Mouse (Mus musculus): ENCODE measurements at regions not wholly inside any gene's neighbourhood (a gene's known extent, or its start where the extent isn't known, plus 50 kb on each side); places are given as distances from the start of the nearest gene placed in this dataset.
"Not testable (repeated sequence)": the region's sequence is repeated elsewhere in the genome, so short reads cannot be mapped to it uniquely, and the experiment has no call there.

GRCm38 (mm10) chr2:78606388-78606787 is 261.5 kb upstream of the Ube2e3 start:
- DNase-seq (ENCODE audit: low spot score in 2 of 2) = peak; percentile 14 to 20

GRCm38 (mm10) chr2:78600753-78601152 is 267.2 kb upstream of the Ube2e3 start:
- no peak for DNase-seq (ENCODE audit: low spot score in 2 of 2)

- no peak for DNase-seq (ENCODE audit: low spot score in 2 of 2)
Observed at GRCm38 (mm10) chr2:78598039-78598438, 269.9 kb upstream of the Ube2e3 start.

- DNase-seq (ENCODE audit: low spot score in 2 of 2) = no peak
Observed at GRCm38 (mm10) chr2:78596251-78596650, 271.7 kb upstream of the Ube2e3 start.

GRCm38 (mm10) chr2:78580013-78580412 is 287.9 kb upstream of the Ube2e3 start:
- DNase-seq (ENCODE audit: low spot score in 2 of 2) = no peak

- no peak for DNase-seq (ENCODE audit: low spot score in 2 of 2)
Observed at GRCm38 (mm10) chr2:78572492-78572891, 295.4 kb upstream of the Ube2e3 start.

- no peak for DNase-seq (ENCODE audit: low spot score in 2 of 2)
Observed at GRCm38 (mm10) chr2:78558128-78558527, 309.8 kb upstream of the Ube2e3 start.

GRCm38 (mm10) chr2:78551085-78551484 is 316.8 kb upstream of the Ube2e3 start:
- no peak for DNase-seq (ENCODE audit: low spot score in 2 of 2)

GRCm38 (mm10) chr2:78548683-78549467 is 319.0 kb upstream of the Ube2e3 start:
- DNase-seq (ENCODE audit: low spot score in 2 of 2) = no peak

GRCm38 (mm10) chr2:78547286-78547685 is 320.6 kb upstream of the Ube2e3 start:
- DNase-seq (ENCODE audit: low spot score in 2 of 2) = no peak

- DNase-seq (ENCODE audit: low spot score in 2 of 2) = no peak
Observed at GRCm38 (mm10) chr2:78540422-78540821, 327.5 kb upstream of the Ube2e3 start.

- DNase-seq (ENCODE audit: low spot score in 2 of 2) = no peak
Observed at GRCm38 (mm10) chr2:78539592-78540300, 328.2 kb upstream of the Ube2e3 start.

- peak in 1 of 2 experiments; percentile 4 for DNase-seq (ENCODE audit: low spot score in 2 of 2)
Observed at GRCm38 (mm10) chr2:78537574-78537973, 330.4 kb upstream of the Ube2e3 start.

- DNase-seq (ENCODE audit: low spot score in 2 of 2) = not testable (repeated sequence)
Observed at GRCm38 (mm10) chr2:78533881-78534280, 334.0 kb upstream of the Ube2e3 start.

GRCm38 (mm10) chr2:78530535-78530934 is 337.4 kb upstream of the Ube2e3 start:
- no peak for DNase-seq (ENCODE audit: low spot score in 2 of 2)

- no peak for DNase-seq (ENCODE audit: low spot score in 2 of 2)
Observed at GRCm38 (mm10) chr2:78520258-78521023, 347.5 kb upstream of the Ube2e3 start.

- DNase-seq (ENCODE audit: low spot score in 2 of 2) = no peak
Observed at GRCm38 (mm10) chr2:78493115-78493514, 374.8 kb upstream of the Ube2e3 start.

- DNase-seq (ENCODE audit: low spot score in 2 of 2) = peak in 1 of 2 experiments; percentile 29
Observed at GRCm38 (mm10) chr2:78480036-78480435, 387.9 kb upstream of the Ube2e3 start.

- no peak for DNase-seq (ENCODE audit: low spot score in 2 of 2)
Observed at GRCm38 (mm10) chr2:78459444-78459843, 408.5 kb upstream of the Ube2e3 start.

- DNase-seq (ENCODE audit: low spot score in 2 of 2) = no peak
Observed at GRCm38 (mm10) chr2:78453411-78453810, 414.5 kb upstream of the Ube2e3 start.

- no peak for DNase-seq (ENCODE audit: low spot score in 2 of 2)
Observed at GRCm38 (mm10) chr2:78436816-78437215, 431.1 kb upstream of the Ube2e3 start.

GRCm38 (mm10) chr2:78435071-78435470 is 432.9 kb upstream of the Ube2e3 start:
- DNase-seq (ENCODE audit: low spot score in 2 of 2) = no peak
